In the genomic region with DNA sequence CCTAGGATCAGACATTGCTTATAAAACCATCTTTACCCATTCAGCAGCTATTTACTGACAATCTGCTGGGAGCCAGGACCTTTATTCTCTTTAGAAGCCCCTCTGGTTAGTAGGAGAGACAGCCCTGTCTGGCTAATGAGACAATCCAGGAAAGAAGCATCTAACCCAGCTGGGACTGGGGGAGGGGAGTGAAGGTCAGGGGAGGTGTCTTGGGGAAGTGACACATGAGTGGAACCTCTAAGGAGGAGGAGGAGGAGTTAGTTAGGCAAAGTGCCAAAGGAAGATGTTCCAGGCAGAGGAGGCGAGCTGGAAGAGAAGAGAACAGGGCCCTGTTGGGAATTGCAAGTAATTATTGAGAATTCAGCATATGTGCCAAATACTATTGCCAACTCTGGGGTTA, we compare ENCODE assay signal across 23 mouse cellular contexts. TPM values are rescaled to one million over a fixed set of nuclear protein-coding genes. Genes with fewer than 3 reads are reported as not detected.
DNase-seq lines count a peak whose midpoint lies in the region; ATAC-seq lines count a peak whose summit lies in the region.
"Had no signal": no experiment of that assay in that cellular context is flagged by ENCODE, and none has a peak within 500 bp of the region (broad histone marks: within the 10 kb centered on the region; RNA-seq: fewer than 3 reads in every experiment).

No protein-coding gene starts in this region.

- intact Hi-C loops in gastrocnemius, postnatal 14 days (cut with DNase I; ENCODE audit: low total_unique reads), result no loop called here
- intact Hi-C loops in heart, postnatal 10 days (cut with DNase I), result no loop called here

- H3K9ac ChIP-seq in lung, embryonic 15.5 days, result no peak overlapping the region
- H3K9ac ChIP-seq: forebrain, embryonic 12.5 days; heart, embryonic 15.5 days; midbrain, embryonic 15.5 days; neural tube, embryonic 15.5 days had no signal

- DNase-seq in gastrocnemius, postnatal 14 days, result peak; percentile 23
- no peak for DNase-seq in gastrocnemius, adult 18-20 months (ENCODE audit: low spot score)
- DNase-seq in lung, postnatal 25 days (ENCODE audit: low spot score), result no peak
- DNase-seq in CD4-positive helper T cell, adult 2 months (ENCODE audit: low read depth, low spot score), result peak; percentile 20
- DNase-seq in adipocyte (ENCODE audit: low spot score), result peak; percentile 40
- DNase-seq in heart, postnatal 10 days, result no peak
- no peak for DNase-seq in heart, postnatal 4 days
- DNase-seq: cerebellum, adult 9-11 months; heart, adult 2 months; kidney, postnatal 25 days; right cerebral cortex, postnatal 25 days; thymus, postnatal 36 days had no signal

- no peaks in the 10 kb centered on the region for H3K4me1 ChIP-seq in lung, embryonic 15.5 days
- H3K4me1 ChIP-seq: forebrain, embryonic 12.5 days; heart, embryonic 15.5 days; hindbrain, embryonic 10.5 days; midbrain, embryonic 15.5 days; neural tube, embryonic 15.5 days had no signal

- peak; percentile 23; the same call in 1 of the 2 replicates for ATAC-seq in lung, embryonic 15.5 days (ENCODE audit: borderline replicate concordance, extremely low read depth, low FRiP score, low TSS enrichment)
- ATAC-seq: hindbrain, postnatal 0 days; intestine, postnatal 0 days; midbrain, embryonic 15.5 days had no signal

- no peaks in the 10 kb centered on the region for H3K36me3 ChIP-seq in lung, embryonic 15.5 days
- H3K36me3 ChIP-seq: forebrain, embryonic 12.5 days; heart, embryonic 15.5 days; hindbrain, embryonic 10.5 days; midbrain, embryonic 15.5 days; neural tube, embryonic 15.5 days had no signal

- no peak overlapping the region for H3K4me3 ChIP-seq in lung, embryonic 15.5 days
- H3K4me3 ChIP-seq: forebrain, embryonic 12.5 days; heart, adult 2 months; heart, embryonic 15.5 days; hindbrain, embryonic 10.5 days; left cerebral cortex, adult 2 months; midbrain, embryonic 15.5 days; myocyte; neural tube, embryonic 15.5 days had no signal

- H3K27ac ChIP-seq in lung, embryonic 15.5 days, result no peak overlapping the region
- H3K27ac ChIP-seq: forebrain, embryonic 12.5 days; heart, adult 2 months; heart, embryonic 15.5 days; hindbrain, embryonic 10.5 days; hindbrain, postnatal 0 days; left cerebral cortex, adult 2 months; midbrain, embryonic 15.5 days; neural tube, embryonic 15.5 days had no signal

- H3K4me2 ChIP-seq in lung, embryonic 15.5 days, result no peak overlapping the region
- H3K4me2 ChIP-seq: forebrain, embryonic 12.5 days; heart, embryonic 15.5 days; liver, embryonic 11.5 days; midbrain, embryonic 15.5 days; neural tube, embryonic 15.5 days had no signal

- WGBS in lung, embryonic 15.5 days, result 22% methylated on average over 1 of the region's 1 CpGs

- H3K9me3 ChIP-seq in lung, embryonic 15.5 days, result no peaks in the 10 kb centered on the region
- H3K9me3 ChIP-seq: forebrain, embryonic 12.5 days; heart, embryonic 15.5 days; hindbrain, embryonic 10.5 days; midbrain, embryonic 15.5 days; neural tube, embryonic 15.5 days had no signal

- no peaks in the 10 kb centered on the region for H3K27me3 ChIP-seq in lung, embryonic 15.5 days
- H3K27me3 ChIP-seq: forebrain, embryonic 12.5 days; heart, embryonic 15.5 days; midbrain, embryonic 15.5 days; neural tube, embryonic 15.5 days had no signal

RNA-seq across cellular contexts. Expression of gene Dglucy, which starts 25.1 kb away (rescaled TPM):
- total RNA-seq in gastrocnemius, postnatal 14 days (2021), result 1 to 10 TPM; 5.9 to 6.5 TPM
- 10 to 100 TPM; 30.5 to 32.2 TPM for total RNA-seq in gastrocnemius, adult 18-20 months (2021)
- polyA plus RNA-seq in lung, embryonic 15.5 days (2015; fragmentation: Nextera tagmentation; extraction: Ambion mirVana), result 5.2 and 5.3 TPM in 2 replicates
- total RNA-seq in heart, postnatal 10 days (2021), result 10 to 100 TPM; 23.5 to 25.8 TPM
- 10 to 100 TPM; 14.2 to 17.0 TPM for total RNA-seq in heart, postnatal 4 days (2021)

RNA-seq across cellular contexts. Expression of gene Rps6ka5, which starts 26.9 kb away (rescaled TPM):
- total RNA-seq in gastrocnemius, postnatal 14 days (2021), result 10 to 100 TPM in 1 of 2 experiments, 1 to 10 TPM in 1; 7.3 to 13.6 TPM
- 10 to 100 TPM; 12.0 to 12.2 TPM for total RNA-seq in gastrocnemius, adult 18-20 months (2021)
- 4.8 and 5.2 TPM in 2 replicates for polyA plus RNA-seq in lung, embryonic 15.5 days (2015; fragmentation: Nextera tagmentation; extraction: Ambion mirVana)
- 10 to 100 TPM; 13.0 to 13.7 TPM for total RNA-seq in heart, postnatal 10 days (2021)
- total RNA-seq in heart, postnatal 4 days (2021), result 10 to 100 TPM; 11.1 to 11.6 TPM

Comparison
In these comparisons a context has a peak if more than half of its experiments do, and no peak if none do; other contexts are left out.
1. DNase-seq: peak in gastrocnemius, postnatal 14 days (single experiment), CD4-positive helper T cell, adult 2 months (single experiment) and adipocyte (single experiment); none in gastrocnemius, adult 18-20 months (single experiment), lung, postnatal 25 days (single experiment), heart, postnatal 10 days (0 of 2) and heart, postnatal 4 days (single experiment).